Mouse (Mus musculus): ENCODE results near the gene Smad5. TPM values are rescaled to one million over a fixed set of nuclear protein-coding genes. Genes with fewer than 3 reads are reported as not detected.

Smad5 gene
- polyA plus RNA-seq, 1 experiment from 2014 or later = 30.6 TPM

DNA sequence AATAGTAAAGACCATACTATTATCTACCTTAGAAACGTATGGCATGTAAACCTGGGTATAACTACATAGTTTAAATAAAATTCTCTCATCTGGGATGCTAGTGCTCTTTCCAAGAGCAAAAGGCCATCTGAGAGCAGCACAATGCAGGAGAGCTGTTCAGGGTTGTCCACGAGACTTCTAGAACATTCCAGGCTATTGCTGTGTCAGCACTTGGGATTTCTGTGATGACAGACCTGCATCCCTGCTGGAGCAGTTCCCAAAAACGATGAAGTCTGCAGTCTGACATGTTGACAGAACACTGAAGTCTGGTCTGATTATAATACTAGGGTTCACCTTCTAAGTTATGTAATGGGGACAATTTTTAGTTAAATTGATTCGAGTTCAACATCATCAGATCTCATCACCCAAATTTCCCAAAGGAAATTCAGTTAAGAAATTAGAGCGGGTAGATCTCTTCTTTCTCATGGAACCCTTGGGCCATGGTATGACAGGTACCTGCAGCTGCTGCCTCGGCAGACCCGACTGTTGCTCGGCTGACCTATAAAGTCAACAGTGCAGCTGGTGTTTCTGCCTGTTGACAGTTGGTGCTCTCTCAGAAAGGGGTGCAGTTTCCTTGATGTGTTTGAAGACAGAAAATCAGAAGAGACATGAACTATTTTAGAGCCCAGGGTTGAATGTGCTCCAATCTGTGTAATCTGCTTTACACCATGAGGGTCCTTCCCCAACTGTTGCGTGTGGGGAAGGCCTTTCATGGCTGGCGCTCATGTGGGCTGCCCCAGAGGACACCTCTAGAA, 44.1 kb downstream of the Smad5 start:
- Histone ChIP-seq H3K9me3 (replicated peaks) (no peaks in the 10 kb centered on the region), H3K27ac (replicated peaks) (no peak overlapping the region), H3K36me3 (peaks cover 5% of the 10 kb centered on the region; the same call in 1 of the 2 replicates), H3K4me1 (peaks cover 12% of the 10 kb centered on the region), H3K27me3 (ENCODE audit: low read depth, poor library complexity, severe bottlenecking) (peaks cover 26% of the 10 kb centered on the region), H3K4me3 (no peak overlapping the region)
- DNase-seq (ENCODE audit: low spot score) = no peak
- WGBS = 81% methylated on average over 10 of the region's 10 CpGs

- H3K4me3 ChIP-seq = no peak overlapping the region
- H3K9me3 ChIP-seq (replicated peaks) = no peaks in the 10 kb centered on the region
- H3K4me1 ChIP-seq = peaks cover 12% of the 10 kb centered on the region
- no peak for DNase-seq (ENCODE audit: low spot score)
- peaks cover 32% of the 10 kb centered on the region for H3K27me3 ChIP-seq (ENCODE audit: low read depth, poor library complexity, severe bottlenecking)
- H3K36me3 ChIP-seq = peaks cover 5% of the 10 kb centered on the region; the same call in 1 of the 2 replicates
- no peak overlapping the region for H3K27ac ChIP-seq (replicated peaks)
- WGBS = 77% methylated on average over 8 of the region's 8 CpGs
Observed at GRCm38 (mm10) chr13:56747554-56747953, 44.7 kb downstream of the Smad5 start.

DNA sequence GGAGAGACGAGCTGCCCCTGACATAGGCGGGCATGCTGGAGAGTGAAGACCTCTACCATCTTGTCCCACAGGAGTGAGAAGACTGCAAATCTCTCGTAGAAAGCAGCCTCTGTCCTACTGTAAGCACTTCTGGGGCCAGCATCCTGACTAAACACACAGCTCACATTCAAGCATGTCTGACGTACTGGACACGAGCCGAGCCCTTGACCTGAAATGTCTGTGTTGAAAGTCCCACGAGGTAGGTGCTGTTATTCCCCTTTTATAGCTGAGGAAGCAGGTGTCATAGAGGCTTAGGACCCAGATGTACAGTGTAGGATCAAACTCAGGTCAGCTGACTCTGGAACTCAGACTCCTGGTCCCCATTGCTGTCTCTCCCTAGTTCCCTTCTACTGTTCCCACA, 46.6 kb downstream of the Smad5 start:
- Histone ChIP-seq H3K4me3 (no peak overlapping the region), H3K36me3 (peaks cover 2% of the 10 kb centered on the region; the same call in 1 of the 2 replicates), H3K27ac (replicated peaks) (no peak overlapping the region), H3K9me3 (replicated peaks) (no peaks in the 10 kb centered on the region), H3K4me1 (peaks cover 25% of the 10 kb centered on the region), H3K27me3 (ENCODE audit: low read depth, poor library complexity, severe bottlenecking) (peaks cover 51% of the 10 kb centered on the region)
- 89% methylated on average over 7 of the region's 7 CpGs for WGBS
- no peak for DNase-seq (ENCODE audit: low spot score)

DNA sequence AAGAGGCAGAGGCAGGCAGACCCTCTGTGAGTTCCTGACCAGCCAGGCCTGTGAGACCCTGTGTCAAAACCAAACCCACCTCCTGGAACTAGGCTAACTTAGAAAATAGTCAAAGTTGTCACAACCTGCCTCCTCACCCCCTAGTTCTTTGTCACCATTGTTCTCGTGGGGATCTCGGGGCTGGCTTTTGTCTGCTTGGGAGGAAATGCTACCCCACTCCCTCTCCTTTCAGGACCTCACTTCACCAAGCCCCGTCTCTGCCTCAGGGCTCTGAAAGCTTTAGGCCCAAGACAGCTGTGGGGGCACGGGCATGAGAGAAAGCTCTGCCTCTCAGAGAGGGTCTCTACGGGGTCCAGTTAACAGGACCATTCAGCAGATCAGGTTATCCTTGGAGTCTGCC, 49.0 kb downstream of the Smad5 start:
- 14% methylated on average over 5 of the region's 5 CpGs for WGBS
- DNase-seq (ENCODE audit: low spot score) = peak; percentile 22
- Histone ChIP-seq H3K36me3 (no peaks in the 10 kb centered on the region), H3K9me3 (replicated peaks) (no peaks in the 10 kb centered on the region), H3K4me3 (no peak overlapping the region), H3K27ac (replicated peaks) (no peak overlapping the region), H3K27me3 (ENCODE audit: low read depth, poor library complexity, severe bottlenecking) (peaks cover 75% of the 10 kb centered on the region), H3K4me1 (peaks cover 26% of the 10 kb centered on the region)

- peak; percentile 47 for DNase-seq (ENCODE audit: low spot score)
- Histone ChIP-seq H3K9me3 (replicated peaks) (no peaks in the 10 kb centered on the region), H3K4me1 (peaks cover 33% of the 10 kb centered on the region), H3K27me3 (ENCODE audit: low read depth, poor library complexity, severe bottlenecking) (peaks cover 82% of the 10 kb centered on the region), H3K4me3 (peak overlapping the region; percentile 64), H3K27ac (replicated peaks) (no peak overlapping the region; the same call in 1 of the 2 replicates), H3K36me3 (no peaks in the 10 kb centered on the region)
- WGBS = 1% methylated on average over 41 of the region's 41 CpGs
Observed at GRCm38 (mm10) chr13:56752474-56753191, 49.8 kb downstream of the Smad5 start.

- Histone ChIP-seq H3K9me3 (replicated peaks) (no peaks in the 10 kb centered on the region), H3K36me3 (no peaks in the 10 kb centered on the region), H3K4me3 (peak within 1 kb of the TSS; percentile 64), H3K4me1 (peaks cover 33% of the 10 kb centered on the region), H3K27me3 (ENCODE audit: low read depth, poor library complexity, severe bottlenecking) (peaks cover 83% of the 10 kb centered on the region), H3K27ac (replicated peaks) (no peak within 1 kb of the TSS; the same call in 1 of the 2 replicates)
- peak; percentile 46 for DNase-seq (ENCODE audit: low spot score)
- under 1% methylated on average over 70 of the region's 71 CpGs for WGBS
Observed at GRCm38 (mm10) chr13:56753192-56753951, 50.6 kb downstream of the Smad5 start, which contains the start of gene Gm45623. Gm45623 (minus strand) TSS chr13:56753827.

DNA sequence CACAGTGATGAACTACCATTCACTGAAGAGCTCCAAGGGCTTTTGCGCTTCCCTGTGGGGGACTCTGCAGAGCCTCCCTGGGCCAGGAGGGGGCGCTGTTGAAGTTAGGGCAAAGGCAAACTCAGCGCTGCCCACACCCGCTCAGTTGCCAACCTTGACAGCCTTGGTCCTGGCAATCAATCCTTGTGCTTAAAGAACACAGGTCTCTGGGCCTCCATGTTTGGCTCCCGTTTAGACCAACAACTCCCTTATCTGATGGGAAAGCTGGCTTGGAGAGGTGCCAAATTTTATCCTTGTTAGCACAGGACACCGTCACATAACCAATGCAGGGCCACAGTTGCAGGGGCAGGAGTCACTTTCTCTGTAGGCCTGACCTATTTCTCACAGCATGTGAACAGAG, 53.1 kb downstream of the Smad5 start:
- no peak for DNase-seq (ENCODE audit: low spot score)
- H3K36me3 ChIP-seq = no peaks in the 10 kb centered on the region
- no peak overlapping the region for H3K4me3 ChIP-seq
- peaks cover 82% of the 10 kb centered on the region for H3K27me3 ChIP-seq (ENCODE audit: low read depth, poor library complexity, severe bottlenecking)
- H3K9me3 ChIP-seq (replicated peaks) = no peaks in the 10 kb centered on the region
- 66% methylated on average over 6 of the region's 6 CpGs for WGBS
- no peak overlapping the region for H3K27ac ChIP-seq (replicated peaks)
- H3K4me1 ChIP-seq = peaks cover 33% of the 10 kb centered on the region

- WGBS = 70% methylated on average over 12 of the region's 12 CpGs
- no peak overlapping the region for H3K27ac ChIP-seq (replicated peaks)
- peaks cover 82% of the 10 kb centered on the region for H3K27me3 ChIP-seq (ENCODE audit: low read depth, poor library complexity, severe bottlenecking)
- no peaks in the 10 kb centered on the region for H3K36me3 ChIP-seq
- H3K9me3 ChIP-seq (replicated peaks) = no peaks in the 10 kb centered on the region
- no peak for DNase-seq (ENCODE audit: low spot score)
- peaks cover 29% of the 10 kb centered on the region for H3K4me1 ChIP-seq
- H3K4me3 ChIP-seq = no peak overlapping the region
Observed at GRCm38 (mm10) chr13:56757201-56757600, 54.4 kb downstream of the Smad5 start.

GRCm38 (mm10) chr13:56758492-56758891, 55.7 kb downstream of the Smad5 start:
- Histone ChIP-seq H3K4me1 (peaks cover 23% of the 10 kb centered on the region), H3K9me3 (replicated peaks) (no peaks in the 10 kb centered on the region), H3K27ac (replicated peaks) (no peak overlapping the region), H3K4me3 (no peak overlapping the region), H3K27me3 (ENCODE audit: low read depth, poor library complexity, severe bottlenecking) (peaks cover 80% of the 10 kb centered on the region), H3K36me3 (no peaks in the 10 kb centered on the region)
- DNase-seq (ENCODE audit: low spot score) = peak; percentile 83
- WGBS = 25% methylated on average over 6 of the region's 6 CpGs

GRCm38 (mm10) chr13:56762446-56763229, 59.8 kb downstream of the Smad5 start:
- DNase-seq (ENCODE audit: low spot score) = no peak
- WGBS = 54% methylated on average over 13 of the region's 13 CpGs
- no peak overlapping the region for H3K27ac ChIP-seq (replicated peaks)
- H3K9me3 ChIP-seq (replicated peaks) = no peaks in the 10 kb centered on the region
- H3K27me3 ChIP-seq (ENCODE audit: low read depth, poor library complexity, severe bottlenecking) = peaks cover 57% of the 10 kb centered on the region
- H3K36me3 ChIP-seq = no peaks in the 10 kb centered on the region
- H3K4me1 ChIP-seq = peaks cover 22% of the 10 kb centered on the region
- H3K4me3 ChIP-seq = no peak overlapping the region

- Histone ChIP-seq H3K27me3 (ENCODE audit: low read depth, poor library complexity, severe bottlenecking) (peaks cover 60% of the 10 kb centered on the region), H3K27ac (replicated peaks) (peak overlapping the region; percentile 49), H3K4me1 (peaks cover 44% of the 10 kb centered on the region), H3K36me3 (no peaks in the 10 kb centered on the region), H3K9me3 (replicated peaks) (no peaks in the 10 kb centered on the region), H3K4me3 (no peak overlapping the region)
- 66% methylated on average over 25 of the region's 25 CpGs for WGBS
- DNase-seq (ENCODE audit: low spot score) = no peak
Observed at GRCm38 (mm10) chr13:56765284-56766032, 62.6 kb downstream of the Smad5 start.
